Mouse (Mus musculus): ENCODE measurements at regions not wholly inside any gene's neighbourhood (a gene's known extent, or its start where the extent isn't known, plus 50 kb on each side); places are given as distances from the start of the nearest gene placed in this dataset.

DNA sequence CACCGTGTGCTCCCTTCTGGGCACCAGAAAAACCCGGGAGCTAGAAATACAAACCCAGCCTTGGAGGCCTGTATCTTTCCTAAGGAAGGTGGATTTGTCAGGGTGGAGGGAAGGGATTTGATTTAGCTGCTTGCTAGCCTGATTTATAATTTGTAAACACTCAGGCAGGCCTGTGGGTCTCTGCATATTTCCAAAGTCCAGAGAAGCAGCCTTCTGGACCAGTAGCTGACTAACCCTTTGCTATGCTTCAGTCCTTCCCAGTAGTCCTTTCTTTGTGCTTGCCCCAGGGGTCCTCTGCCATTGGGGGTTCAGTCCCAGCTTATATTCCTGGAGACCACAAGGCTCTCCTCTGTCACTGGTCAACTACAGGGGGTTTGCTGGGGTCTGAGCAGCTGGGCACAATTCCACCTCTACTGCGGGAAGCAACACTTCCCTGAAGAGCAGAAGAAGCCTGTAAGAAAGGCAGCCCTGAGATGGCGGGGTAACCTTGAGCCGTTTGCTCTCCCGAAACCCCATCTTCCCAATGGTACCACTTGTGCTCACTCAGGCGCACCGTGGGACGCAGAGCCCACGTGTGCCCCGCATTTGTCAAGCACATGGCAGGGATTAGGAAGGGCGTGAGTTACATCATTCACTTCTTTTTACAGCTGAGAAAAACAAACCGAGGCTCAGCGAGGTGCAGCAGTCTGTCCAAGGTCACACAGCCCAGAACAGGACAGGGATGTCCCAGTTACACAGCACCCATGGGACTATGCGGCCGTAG is 85.7 kb downstream of the 1700001O22Rik start:
- DNase-seq (ENCODE audit: low spot score): no peak

DNA sequence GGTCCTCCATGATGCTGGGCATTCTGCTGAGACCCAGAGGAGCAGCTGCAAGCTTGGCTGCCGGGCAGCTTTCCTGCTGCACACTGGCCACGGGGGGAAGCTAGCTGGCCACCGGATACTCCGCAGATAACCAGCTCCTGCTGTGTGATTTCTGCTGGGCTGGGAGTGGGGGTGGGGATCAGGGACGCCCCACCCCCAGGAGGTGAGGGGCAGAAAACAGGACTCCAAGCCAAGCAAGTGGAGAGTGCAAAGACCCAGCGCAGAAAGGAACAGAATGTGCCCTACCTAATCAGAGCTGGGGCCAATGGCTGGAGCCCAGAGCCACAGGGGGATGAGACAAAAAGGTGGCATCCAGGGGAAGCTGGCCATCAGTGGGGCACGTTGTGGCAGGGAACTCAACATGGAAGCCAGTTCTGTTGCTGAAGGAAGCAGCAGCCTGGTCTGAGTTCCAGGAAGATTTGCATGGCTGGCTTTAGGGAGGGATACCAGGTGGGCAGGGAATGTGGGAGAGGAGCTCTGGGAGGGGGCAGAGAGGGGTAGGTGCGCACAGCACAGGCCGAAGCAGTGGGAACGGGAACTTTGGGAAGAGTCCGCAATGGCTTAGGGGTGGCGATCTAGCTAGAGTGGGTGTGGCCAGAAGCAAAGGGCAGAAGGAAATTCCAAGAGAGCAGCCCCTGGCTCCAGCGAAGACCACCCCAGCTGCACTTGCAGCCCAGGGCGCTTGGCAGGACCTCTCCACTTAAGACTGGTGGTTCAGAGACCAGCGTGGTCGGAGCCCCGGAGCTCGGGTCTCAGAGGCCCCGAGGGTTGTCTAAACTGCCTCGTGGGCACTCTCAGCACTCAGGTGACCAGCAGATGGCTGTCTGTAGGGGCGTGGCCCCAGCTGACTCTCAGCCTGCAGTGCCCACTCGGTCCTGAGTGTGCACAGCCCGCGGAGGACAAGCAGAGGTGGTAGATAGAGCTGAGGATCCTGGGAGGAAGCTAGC is 86.6 kb downstream of the 1700001O22Rik start:
- peak; percentile 62 for DNase-seq (ENCODE audit: low spot score)

DNA sequence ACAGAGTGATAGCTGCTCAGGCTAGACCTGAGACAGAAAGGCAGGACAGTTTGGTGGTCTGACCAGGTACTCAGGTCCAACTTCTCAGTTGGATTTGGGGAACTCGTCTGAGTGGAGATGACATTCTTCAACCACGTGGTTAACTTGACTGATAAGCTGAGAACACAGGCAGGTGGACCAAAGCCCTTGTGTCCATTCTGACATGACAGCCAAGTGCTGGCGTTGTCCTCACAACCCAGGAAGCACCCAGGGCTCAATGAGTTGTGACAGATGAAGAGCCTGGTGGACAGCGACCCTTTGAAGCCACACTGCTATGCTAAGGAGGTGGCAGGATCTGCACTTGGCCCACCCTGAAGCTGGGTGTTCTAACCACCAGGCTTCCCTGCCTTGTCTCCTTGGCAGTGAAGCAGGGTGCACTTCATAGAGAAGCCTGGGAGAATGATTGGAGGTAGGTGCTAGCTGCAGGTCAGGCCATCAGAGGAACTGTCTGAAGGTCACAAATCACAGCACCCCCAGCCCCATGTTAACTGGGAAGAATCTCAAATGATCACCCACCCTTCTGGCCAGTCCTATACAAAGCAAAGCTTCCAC is 87.6 kb downstream of the 1700001O22Rik start:
- no peak for DNase-seq (ENCODE audit: low spot score)

DNA sequence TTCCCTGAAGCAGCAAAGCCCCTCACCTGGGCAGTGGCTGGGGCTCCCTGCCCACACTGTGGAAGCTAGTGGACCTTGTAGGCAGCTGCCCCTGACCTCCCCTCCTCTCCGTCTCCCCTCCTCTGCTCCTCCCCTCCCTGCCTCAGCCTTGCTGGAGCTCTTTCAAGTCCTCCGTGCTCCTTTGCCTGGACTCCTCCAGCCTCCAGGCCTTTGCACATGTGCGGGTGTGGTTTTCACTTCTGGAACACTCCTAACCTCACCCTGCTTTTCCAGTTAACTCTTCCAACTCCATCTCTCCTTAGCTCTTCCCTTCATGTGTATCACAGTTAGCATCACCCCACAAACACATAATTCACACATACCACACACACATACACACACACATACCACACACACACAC is 89.9 kb downstream of the 1700001O22Rik start:
- DNase-seq (ENCODE audit: low spot score): peak; percentile 63

GRCm38 (mm10) chr2:30712841-30713401 is 90.5 kb downstream of the 1700001O22Rik start:
- no peak for DNase-seq (ENCODE audit: low spot score)

GRCm38 (mm10) chr2:30711853-30712498 is 91.5 kb downstream of the 1700001O22Rik start:
- peak; percentile 91 for DNase-seq (ENCODE audit: low spot score)

DNA sequence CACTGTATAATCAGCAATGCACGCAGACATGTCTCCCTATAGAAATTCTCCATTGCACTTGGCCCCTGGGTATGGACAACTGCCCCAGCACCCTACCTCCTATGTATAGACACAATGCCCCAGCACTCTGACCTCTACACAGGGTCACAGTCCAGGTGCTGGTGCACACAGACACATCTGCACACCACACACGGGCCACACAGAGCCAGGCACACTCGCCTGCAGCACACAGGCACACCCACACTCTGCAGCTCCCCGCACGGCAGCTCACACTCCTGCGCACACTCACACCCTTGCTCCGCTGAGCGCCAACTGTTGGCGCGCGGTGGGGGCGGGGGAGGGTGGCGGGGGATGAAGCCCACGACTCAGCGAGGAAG is 92.0 kb downstream of the 1700001O22Rik start:
- no peak for DNase-seq (ENCODE audit: low spot score)

GRCm38 (mm10) chr2:30710895-30711294 is 92.6 kb downstream of the 1700001O22Rik start:
- DNase-seq (ENCODE audit: low spot score): no peak

DNA sequence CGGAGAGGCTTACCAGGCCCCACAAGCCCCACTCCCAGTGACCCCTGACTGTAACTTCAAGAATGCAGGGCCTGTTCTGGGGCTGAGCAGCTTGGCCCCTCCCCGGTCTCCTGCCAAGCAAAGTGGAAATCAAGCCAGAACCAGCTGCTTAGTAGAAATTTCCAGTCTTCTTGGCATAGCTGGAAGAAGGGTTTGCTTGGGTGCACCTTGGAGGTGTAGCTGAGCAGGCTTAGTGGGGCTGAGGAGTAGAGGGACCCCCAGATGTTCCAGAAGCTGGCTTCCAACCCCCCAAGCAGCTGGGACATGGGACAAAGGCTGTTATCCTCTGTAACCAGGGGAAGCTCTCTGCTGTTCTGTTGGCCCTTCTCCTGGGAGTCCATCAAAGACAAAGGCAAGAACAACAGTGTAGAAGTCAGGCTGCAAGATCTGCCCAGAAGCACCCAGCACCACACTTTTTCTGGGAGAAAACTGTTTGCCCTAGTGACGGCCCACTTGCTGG is 94.0 kb downstream of the 1700001O22Rik start:
- no peak for DNase-seq (ENCODE audit: low spot score)

DNA sequence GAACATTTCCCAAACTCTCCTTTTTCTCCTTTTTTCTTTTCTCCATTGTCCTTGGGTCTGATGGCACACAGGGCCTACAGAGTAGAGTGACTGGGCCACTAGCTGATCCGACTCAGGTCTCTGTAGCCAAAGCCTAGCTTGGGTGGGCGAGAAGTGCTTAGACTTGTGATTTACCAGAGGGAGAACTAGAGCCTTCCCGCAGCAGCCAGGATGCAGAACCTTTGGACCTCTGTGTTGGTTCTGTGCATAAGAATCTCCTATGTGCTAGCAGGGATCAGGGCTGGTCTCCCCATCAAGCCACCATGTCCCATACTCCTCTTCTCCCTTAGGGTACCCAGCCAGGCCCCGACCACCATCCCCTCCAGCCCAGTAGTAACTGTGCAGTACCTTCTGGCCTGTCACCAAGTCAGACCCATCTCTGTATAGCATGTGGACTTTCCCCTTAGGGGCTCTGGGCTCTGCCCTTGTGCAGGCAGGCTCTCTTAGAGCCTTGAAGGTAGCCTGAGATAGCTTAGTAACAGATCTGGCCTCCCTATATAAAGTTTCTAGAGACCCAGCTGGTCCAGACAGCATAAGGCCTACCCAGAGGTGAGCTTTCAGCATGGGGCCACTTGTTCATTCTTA is 94.6 kb downstream of the 1700001O22Rik start:
- DNase-seq (ENCODE audit: low spot score): no peak

DNA sequence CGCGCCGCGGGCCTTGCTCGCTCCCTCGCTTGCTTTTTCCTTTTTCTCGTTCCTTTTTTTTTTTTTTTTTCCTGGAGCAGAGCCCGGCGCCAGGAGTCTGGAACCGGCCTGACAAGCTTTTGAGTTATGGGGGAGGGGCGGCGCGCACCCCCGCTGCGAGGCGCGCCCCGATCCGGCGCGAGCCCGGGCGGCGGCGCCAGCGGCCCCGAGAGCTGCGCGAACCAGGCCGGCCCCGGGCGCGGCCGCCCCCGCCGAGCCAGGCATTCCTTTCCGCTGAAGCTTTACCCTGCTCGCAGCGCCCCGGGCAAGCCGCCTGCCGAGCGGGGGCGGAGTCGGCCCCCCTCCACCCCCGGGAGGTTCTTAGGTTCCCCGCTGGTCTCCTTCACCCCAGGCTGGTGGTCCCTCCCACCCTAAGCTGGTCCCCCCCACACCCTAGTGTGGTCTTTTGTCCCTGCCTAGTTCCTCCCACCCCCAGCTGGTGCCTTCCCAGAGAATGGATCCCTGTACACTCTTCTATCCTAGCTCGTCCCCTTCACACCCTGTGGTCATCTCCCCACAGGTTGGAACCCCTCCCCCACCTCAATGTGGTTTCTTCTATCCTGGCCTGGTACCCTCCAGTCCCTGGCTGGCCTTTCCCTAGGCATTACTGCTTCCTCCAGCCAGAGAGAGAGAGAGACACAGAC is 95.3 kb downstream of the 1700001O22Rik start:
- peak; percentile 85 for DNase-seq (ENCODE audit: low spot score)

- DNase-seq (ENCODE audit: low spot score): peak; percentile 62
These were observed 96.1 kb downstream of the 1700001O22Rik start for GRCm38 (mm10) chr2:30707099-30708000.

GRCm38 (mm10) chr2:30706036-30706435 is 97.4 kb downstream of the 1700001O22Rik start:
- no peak for DNase-seq (ENCODE audit: low spot score)

DNA sequence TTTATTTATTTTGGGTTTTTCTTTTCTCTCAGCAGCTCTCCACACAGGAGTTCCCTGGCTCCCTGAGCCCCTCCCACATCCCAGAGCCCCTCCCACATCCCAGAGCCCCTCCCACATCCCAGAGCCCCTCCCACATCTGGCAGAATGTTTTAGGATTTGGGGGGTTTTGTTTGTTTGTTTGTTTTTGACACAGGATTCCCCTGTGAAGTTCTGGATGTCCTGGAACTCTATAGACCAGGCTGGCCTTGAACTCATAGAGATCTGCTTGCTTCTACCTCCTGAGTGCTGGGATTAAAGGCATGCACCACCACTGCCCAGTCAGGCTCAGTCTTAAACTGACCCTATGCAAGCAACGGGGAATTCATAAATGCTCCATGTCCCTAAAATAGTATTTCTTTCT is 100.2 kb downstream of the 1700001O22Rik start:
- no peak for DNase-seq (ENCODE audit: low spot score)

DNA sequence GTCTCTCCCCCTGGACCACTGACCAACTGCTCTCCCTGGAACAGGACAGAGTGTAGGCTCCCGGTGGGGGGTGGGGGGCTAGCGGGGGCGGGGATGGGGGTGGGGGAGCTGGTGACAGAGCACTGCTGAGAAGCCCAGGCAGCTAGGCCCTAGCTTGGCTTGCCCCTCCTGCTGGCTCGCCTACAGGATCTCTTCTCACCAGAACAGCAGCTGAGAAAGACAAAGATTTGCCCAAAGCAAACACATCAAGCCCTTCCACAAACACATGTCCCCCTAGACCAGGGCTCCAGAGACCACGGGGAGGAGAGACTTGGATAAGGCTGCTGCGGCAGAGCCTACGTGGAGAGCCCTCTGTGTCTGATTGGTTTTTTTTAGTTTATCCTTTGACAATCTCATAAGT is 100.8 kb downstream of the 1700001O22Rik start:
- DNase-seq (ENCODE audit: low spot score): no peak

- no peak for DNase-seq (ENCODE audit: low spot score)
These were observed 102.6 kb downstream of the 1700001O22Rik start for GRCm38 (mm10) chr2:30700890-30701289.

DNA sequence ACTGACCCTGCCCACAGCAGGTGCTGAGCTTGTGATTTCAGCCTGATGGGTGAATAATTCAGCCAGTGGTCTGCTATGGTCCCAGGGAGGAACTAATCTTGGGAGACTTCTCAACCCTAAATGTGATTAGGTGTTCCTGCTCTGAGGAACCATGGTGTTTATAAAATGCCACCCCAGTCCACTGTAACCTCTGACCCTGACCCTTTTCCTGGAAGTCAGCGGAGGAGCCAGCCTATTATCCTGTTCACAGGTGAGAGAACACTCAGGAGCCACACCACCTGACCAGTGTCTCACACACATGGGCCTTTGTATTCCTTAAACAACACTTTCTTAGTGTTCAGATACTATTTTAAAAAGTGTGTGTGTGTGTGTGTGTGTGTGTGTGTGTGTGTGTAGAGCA is 103.0 kb downstream of the 1700001O22Rik start:
- DNase-seq (ENCODE audit: low spot score): no peak

DNA sequence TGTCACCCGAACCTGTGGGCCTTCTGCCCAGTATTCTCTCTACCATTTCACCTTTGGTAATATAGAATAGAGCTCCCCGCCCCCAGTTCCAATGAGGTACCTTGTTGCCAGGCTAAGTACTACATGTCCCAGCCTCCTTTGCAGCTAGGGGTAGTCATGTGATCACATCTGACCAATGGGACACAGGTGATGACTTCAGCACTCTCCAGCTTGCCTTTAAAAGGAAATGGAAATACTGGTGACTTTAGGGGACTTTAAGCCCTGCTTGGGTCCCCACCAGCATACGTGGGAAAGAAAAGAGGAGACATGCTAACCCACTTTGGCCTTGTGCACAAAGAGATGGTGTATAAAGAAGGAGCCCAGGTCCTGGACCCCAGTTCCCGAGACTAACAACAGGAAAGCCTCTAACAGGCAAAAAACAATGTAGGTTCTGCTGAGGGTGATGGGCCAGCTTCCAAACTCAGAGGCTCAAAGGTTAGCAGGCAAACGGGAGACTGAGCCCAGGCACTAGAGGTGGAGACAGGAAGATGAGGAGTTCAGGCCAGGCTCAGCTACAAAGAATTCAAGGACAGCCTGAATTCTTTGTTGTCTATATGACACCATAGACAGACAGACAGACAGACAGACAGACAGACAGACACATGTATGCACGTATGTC is 103.5 kb downstream of the 1700001O22Rik start:
- DNase-seq (ENCODE audit: low spot score): peak; percentile 56

Measured in ovary, postnatal 36 days (tissue).